Mouse (Mus musculus) MEL (cell line): ENCODE measurements at regions not wholly inside any gene's neighbourhood (a gene's known extent, or its start where the extent isn't known, plus 50 kb on each side); places are given as distances from the start of the nearest gene placed in this dataset.

ENCODE experiments used
- DNase-seq: peaks from one replicate; pipeline ENCODE4 v3.0.0; 2011; ENCODE audit warnings: low read depth, low spot score
- H3K27ac ChIP-seq: 2 replicates; pipeline ENCODE4 v1.5.1; 2012; ENCODE audit warnings: low read depth, mild to moderate bottlenecking, control low read depth, low read length, moderate library complexity; ENCODE audit not compliant: control insufficient read depth
- H3K27me3 ChIP-seq, 2 experiments: fragments of 150-350 bp in 1 of 2; sonication (generic) in 1 of 2; 2 replicates each; pipeline ENCODE4 v1.6.1; 2012; ENCODE audit warnings: low read length in 2 of 2, mild to moderate bottlenecking in 2 of 2, improper control_type of control experiment in 1 of 2, moderate library complexity in 1 of 2; ENCODE audit not compliant: insufficient read depth in 2 of 2, control insufficient read depth in 1 of 2
- H3K36me3 ChIP-seq, 2 experiments: 2 replicates each; pipeline ENCODE4 v1.6.1; 2012 to 2014; ENCODE audit warnings: low read length in 2 of 2, improper control_type of control experiment in 1 of 2, inconsistent platforms in 1 of 2, mild to moderate bottlenecking in 1 of 2; ENCODE audit not compliant: insufficient read depth in 2 of 2, control insufficient read depth in 1 of 2
- H3K4me1 ChIP-seq, 2 experiments: fragments of 150-350 bp in 1 of 2; sonication (generic) in 1 of 2; 2 replicates each; pipeline ENCODE4 v1.6.1; 2012; ENCODE audit warnings: low read length in 2 of 2, improper control_type of control experiment in 1 of 2, mild to moderate bottlenecking in 1 of 2; ENCODE audit not compliant: insufficient read depth in 2 of 2, control insufficient read depth in 1 of 2
- H3K4me3 ChIP-seq, 2 experiments: fragments of 150-350 bp in 1 of 2; sonication (generic) in 1 of 2; 2 replicates each; pipeline ENCODE4 v1.5.1; 2012; ENCODE audit warnings: low read depth in 2 of 2, low read length in 2 of 2, mild to moderate bottlenecking in 2 of 2, moderate library complexity in 2 of 2, control low read depth in 1 of 2, improper control_type of control experiment in 1 of 2; ENCODE audit not compliant: control insufficient read depth in 1 of 2, insufficient read depth in 1 of 2
- H3K79me2 ChIP-seq: 2 replicates; pipeline ENCODE4 v1.6.1; 2012; ENCODE audit warnings: mild to moderate bottlenecking, low read length, moderate library complexity; ENCODE audit not compliant: control insufficient read depth, poor library complexity, insufficient read depth
- H3K9ac ChIP-seq: 2 replicates; pipeline ENCODE4 v1.6.1; 2012; ENCODE audit warnings: low read depth, mild to moderate bottlenecking, control low read depth, low read length, moderate library complexity; ENCODE audit not compliant: control insufficient read depth, poor library complexity, severe bottlenecking
- H3K9me3 ChIP-seq: fragments of 150-350 bp; sonication (generic); replicated peaks from 2 replicates; pipeline ENCODE4 v1.6.1; 2012; ENCODE audit warnings: mild to moderate bottlenecking, low read length, improper control_type of control experiment, moderate library complexity; ENCODE audit not compliant: insufficient read depth
- BHLHE40 ChIP-seq: IDR thresholded peaks from 2 replicates; pipeline ENCODE4 v1.6.1; 2012; ENCODE audit warnings: low read depth, mild to moderate bottlenecking, inconsistent platforms, low read length, improper control_type of control experiment, borderline replicate concordance
- CHD2 ChIP-seq: IDR thresholded peaks from 2 replicates; pipeline ENCODE4 v1.6.1; 2011; ENCODE audit warnings: low read length, improper control_type of control experiment
- E2F4 ChIP-seq: IDR thresholded peaks from 2 replicates; pipeline ENCODE4 v1.6.1; 2011; ENCODE audit warnings: low read depth, low read length, improper control_type of control experiment, borderline replicate concordance
- EP300 ChIP-seq, 2 experiments: IDR thresholded peaks; 2 replicates each; pipeline ENCODE4 v1.6.1; 2011; ENCODE audit warnings: improper control_type of control experiment in 2 of 2, low read length in 2 of 2, low read depth in 1 of 2, mild to moderate bottlenecking in 1 of 2
- ETS1 ChIP-seq: IDR thresholded peaks from 2 replicates; pipeline ENCODE4 v1.6.1; 2012; ENCODE audit warnings: low read depth, mild to moderate bottlenecking, inconsistent platforms, low read length, improper control_type of control experiment, moderate library complexity
- GABPA ChIP-seq: IDR thresholded peaks from 2 replicates; pipeline ENCODE4 v1.6.1; 2012; ENCODE audit warnings: low read depth, mild to moderate bottlenecking, inconsistent platforms, low read length, improper control_type of control experiment, moderate library complexity
- MAFK ChIP-seq: IDR thresholded peaks from 2 replicates; pipeline ENCODE4 v1.6.1; 2011; ENCODE audit warnings: low read depth, mild to moderate bottlenecking, low read length, improper control_type of control experiment, borderline replicate concordance
- MAX ChIP-seq: IDR thresholded peaks from 2 replicates; pipeline ENCODE4 v1.6.1; 2011; ENCODE audit warnings: low read length, improper control_type of control experiment
- MXI1 ChIP-seq: IDR thresholded peaks from 2 replicates; pipeline ENCODE4 v1.6.1; 2011; ENCODE audit warnings: mild to moderate bottlenecking, low read depth, low read length, improper control_type of control experiment
- MYB ChIP-seq: IDR thresholded peaks from 2 replicates; pipeline ENCODE4 v1.6.1; 2011; ENCODE audit warnings: mild to moderate bottlenecking, low read depth, low read length, improper control_type of control experiment
- MYC ChIP-seq: IDR thresholded peaks from 2 replicates; pipeline ENCODE4 v1.6.1; 2011; ENCODE audit warnings: low read depth, mild to moderate bottlenecking, low read length, improper control_type of control experiment, moderate library complexity
- NELFE ChIP-seq: IDR thresholded peaks from 2 replicates; pipeline ENCODE4 v1.6.1; 2011; ENCODE audit warnings: low read depth, low read length, improper control_type of control experiment
- NRF1 ChIP-seq: IDR thresholded peaks from 2 replicates; pipeline ENCODE4 v1.6.1; 2014; ENCODE audit warnings: low read depth, mild to moderate bottlenecking, inconsistent platforms, low read length, improper control_type of control experiment, moderate library complexity; ENCODE audit not compliant: poor library complexity, insufficient read depth, severe bottlenecking
- POLR2A ChIP-seq, 2 experiments: IDR thresholded peaks; 2 replicates each; pipeline ENCODE4 v1.6.1; 2011 to 2012; ENCODE audit warnings: low read length in 2 of 2, mild to moderate bottlenecking in 2 of 2, control low read depth in 1 of 2, improper control_type of control experiment in 1 of 2, low read depth in 1 of 2, moderate library complexity in 1 of 2; ENCODE audit not compliant: control insufficient read depth in 1 of 2, insufficient read depth in 1 of 2, poor library complexity in 1 of 2
- RAD21 ChIP-seq: IDR thresholded peaks from 2 replicates; pipeline ENCODE4 v1.6.1; 2011; ENCODE audit warnings: mild to moderate bottlenecking, low read depth, low read length, improper control_type of control experiment
- TAL1 ChIP-seq: IDR thresholded peaks from 2 replicates; pipeline ENCODE4 v1.6.1; 2012; ENCODE audit warnings: mild to moderate bottlenecking, inconsistent platforms, low read length, moderate library complexity, mixed read lengths
- TCF12 ChIP-seq: IDR thresholded peaks from 2 replicates; pipeline ENCODE4 v1.6.1; 2014; ENCODE audit warnings: low read depth, mild to moderate bottlenecking, inconsistent platforms, low read length, improper control_type of control experiment, moderate library complexity
- UBTF ChIP-seq: IDR thresholded peaks from 2 replicates; pipeline ENCODE4 v1.6.1; 2012; ENCODE audit warnings: low read depth, mild to moderate bottlenecking, inconsistent platforms, low read length, improper control_type of control experiment, moderate library complexity, borderline replicate concordance; ENCODE audit not compliant: insufficient read depth
- USF1 ChIP-seq: IDR thresholded peaks from 2 replicates; pipeline ENCODE4 v1.6.1; 2014; ENCODE audit warnings: low read depth, mild to moderate bottlenecking, inconsistent platforms, low read length, improper control_type of control experiment, moderate library complexity
- USF2 ChIP-seq, 2 experiments: IDR thresholded peaks; 2 replicates each; pipeline ENCODE4 v1.6.1; 2011 to 2012; ENCODE audit warnings: improper control_type of control experiment in 2 of 2, low read length in 2 of 2, borderline replicate concordance in 1 of 2, inconsistent platforms in 1 of 2, low read depth in 1 of 2, mild to moderate bottlenecking in 1 of 2; ENCODE audit not compliant: insufficient read depth in 1 of 2
- ZC3H11A ChIP-seq: IDR thresholded peaks from 2 replicates; pipeline ENCODE4 v1.6.1; 2012; ENCODE audit warnings: low read depth, mild to moderate bottlenecking, inconsistent platforms, low read length, improper control_type of control experiment
- ZNF384 ChIP-seq: IDR thresholded peaks from 2 replicates; pipeline ENCODE4 v1.6.1; 2012; ENCODE audit warnings: low read depth, mild to moderate bottlenecking, inconsistent platforms, low read length, improper control_type of control experiment

DNA sequence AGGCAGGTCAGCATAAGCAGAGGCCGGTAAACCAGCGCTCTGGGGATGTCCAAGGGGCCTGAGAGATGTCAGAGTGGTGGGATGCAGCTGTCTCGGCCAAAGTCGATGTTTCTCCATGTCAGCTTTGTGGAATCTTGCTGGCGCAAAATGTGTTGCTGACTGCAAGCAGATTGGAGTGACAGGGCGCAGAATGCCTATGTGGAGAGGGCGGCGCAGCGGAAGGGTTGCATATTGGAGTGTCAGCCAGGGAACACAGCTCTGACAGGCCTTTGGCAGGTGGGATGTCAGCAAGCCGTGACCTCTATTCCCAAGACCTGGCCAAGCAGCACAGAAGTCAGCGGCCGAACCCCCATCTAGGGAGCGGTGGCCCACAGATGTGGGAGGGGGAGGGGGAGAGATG, 153.1 kb upstream of the Csf3r start:
- Histone ChIP-seq H3K27ac (no peak overlapping the region), H3K36me3 (no peaks in the 10 kb centered on the region), H3K79me2 (no peaks in the 10 kb centered on the region), H3K9ac (no peak overlapping the region), H3K27me3 (no peaks in the 10 kb centered on the region), H3K4me3 (no peak overlapping the region), H3K4me1 (no peaks in the 10 kb centered on the region), H3K9me3 (no peaks in the 10 kb centered on the region)
- no peak for DNase-seq
- TF ChIP-seq UBTF (no peak), ETS1 (no peak), GABPA (no peak), RAD21 (no peak), MYC (no peak), USF1 (no peak), MYB (no peak), NELFE (no peak), MAFK (no peak)

DNA sequence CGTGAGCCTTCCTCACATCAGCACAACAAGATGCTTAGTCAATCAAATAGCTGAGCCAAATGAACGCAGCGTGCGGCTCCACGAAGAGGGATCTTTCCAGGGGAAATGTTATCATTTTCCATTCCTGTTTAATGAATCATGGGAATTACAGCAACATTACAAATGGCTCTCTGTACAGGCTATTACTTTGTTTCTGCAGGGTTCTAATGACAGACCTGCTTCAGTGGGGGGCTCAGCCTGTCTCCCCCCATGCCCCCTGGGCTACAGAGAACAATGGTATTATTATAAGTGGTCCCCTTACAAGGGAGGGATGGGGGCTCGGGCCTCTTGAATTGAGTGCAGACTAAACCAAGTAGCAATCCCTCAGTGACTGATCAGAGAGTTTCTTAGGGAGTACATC, 144.3 kb upstream of the Csf3r start:
- no peaks in the 10 kb centered on the region for H3K36me3 ChIP-seq
- TF ChIP-seq E2F4 (no peak), MAX (no peak), MXI1 (no peak), RAD21 (no peak), BHLHE40 (no peak), ZC3H11A (no peak), TCF12 (no peak), CHD2 (no peak), USF2 (IDR thresholded peaks at IDR 0.05; ENCODE audit: borderline replicate concordance in 1 of 2, insufficient read depth in 1 of 2, low read depth in 1 of 2, low read length in 2 of 2) (no peak), TAL1 (no peak), UBTF (no peak), POLR2A (IDR thresholded peaks at IDR 0.05; ENCODE audit: control insufficient read depth in 1 of 2, insufficient read depth in 1 of 2, low read depth in 1 of 2, low read length in 2 of 2, poor library complexity in 1 of 2) (no peak), ZNF384 (no peak), NELFE (no peak), NRF1 (no peak), USF1 (no peak), EP300 (IDR thresholded peaks at IDR 0.05; ENCODE audit: low read depth in 1 of 2, low read length in 2 of 2) (no peak)
- TF ChIP-seq, all 39 proteins: peak for 0
- H3K9ac ChIP-seq: no peak overlapping the region
- no peaks in the 10 kb centered on the region for H3K9me3 ChIP-seq
- H3K27ac ChIP-seq: no peak overlapping the region
- H3K4me1 ChIP-seq: no peaks in the 10 kb centered on the region
- no peak for DNase-seq
- H3K27me3 ChIP-seq: no peaks in the 10 kb centered on the region
- no peaks in the 10 kb centered on the region for H3K79me2 ChIP-seq
- no peak overlapping the region for H3K4me3 ChIP-seq
